Mouse (Mus musculus) lung, adult 2 months (tissue): ENCODE data around the gene Dars.

Experiments
- CTCF ChIP-seq: fragments of 200-500 bp; IDR thresholded peaks from 2 replicates; pipeline ENCODE4 v1.5.1; 2011; ENCODE audit warnings: mild to moderate bottlenecking, low read length, control low read depth; ENCODE audit not compliant: insufficient read depth
- POLR2A ChIP-seq: fragments of 200-500 bp; IDR thresholded peaks from 2 replicates; pipeline ENCODE4 v1.6.1; 2011; ENCODE audit warnings: low read depth, mild to moderate bottlenecking, control low read depth, low read length, borderline replicate concordance; ENCODE audit errors: extremely low read depth

DNA sequence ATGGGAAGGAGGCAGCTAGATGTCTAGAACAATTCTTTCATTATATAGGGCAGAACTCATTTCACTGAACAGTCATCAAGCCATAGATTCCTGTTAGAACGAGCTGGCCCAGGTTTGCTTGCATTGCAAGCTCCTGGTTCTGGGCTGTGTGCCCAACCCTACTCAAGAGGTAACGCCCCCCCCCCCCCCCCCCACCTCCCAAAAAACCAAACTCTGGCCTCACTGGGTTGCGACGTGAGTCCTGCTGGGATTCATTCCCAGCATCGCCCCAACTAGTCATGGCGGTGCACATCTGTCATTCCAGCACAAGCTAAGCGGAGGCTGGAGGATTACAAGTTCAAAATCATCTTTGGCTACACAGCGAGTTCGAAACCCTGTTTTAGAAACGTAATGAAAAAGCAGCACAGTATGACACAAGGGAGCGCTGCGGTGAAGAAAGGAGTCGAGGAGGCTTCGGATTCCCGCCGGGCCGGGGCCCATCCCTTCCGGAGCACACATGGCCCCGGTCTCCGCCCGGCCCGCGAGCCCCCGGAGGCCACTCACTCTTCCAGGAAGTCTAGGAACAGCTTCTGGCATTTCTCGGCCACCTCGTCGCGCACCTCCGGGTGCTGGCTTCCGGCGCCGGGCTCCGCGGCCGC is 58.1 kb downstream of the Dars start:
- TF ChIP-seq POLR2A, result no peak
- no peak for TF ChIP-seq CTCF
